Mouse (Mus musculus) kidney, embryonic 15.5 days (tissue): Measurements from ENCODE around the gene Slc8a1. TPM values are rescaled to one million over a fixed set of nuclear protein-coding genes. Genes with fewer than 3 reads are reported as not detected.

Source experiments
- ATAC-seq: fragments of 200-750 bp; cut with Nextera tagmentation; replicated peaks from 2 replicates; pipeline ENCODE4 v1.8.0; 2017; ENCODE audit warnings: moderate TSS enrichment; ENCODE audit not compliant: low FRiP score
- H3K27ac ChIP-seq: fragments of 300-500 bp; sonication (generic); 2 replicates; pipeline ENCODE4 v1.5.1; 2015; ENCODE audit warnings: mild to moderate bottlenecking, inconsistent platforms
- H3K27me3 ChIP-seq: fragments of 300-500 bp; sonication (generic); 2 replicates; pipeline ENCODE4 v1.6.1; 2015; ENCODE audit warnings: inconsistent platforms
- H3K36me3 ChIP-seq: fragments of 300-500 bp; sonication (generic); 2 replicates; pipeline ENCODE4 v1.6.1; 2015; ENCODE audit warnings: inconsistent platforms
- H3K4me1 ChIP-seq: fragments of 300-500 bp; sonication (generic); 2 replicates; pipeline ENCODE4 v1.6.1; 2015; ENCODE audit warnings: inconsistent platforms
- H3K4me2 ChIP-seq: fragments of 300-500 bp; sonication (generic); 2 replicates; pipeline ENCODE4 v1.6.1; 2015; ENCODE audit warnings: moderate library complexity, mild to moderate bottlenecking, inconsistent platforms
- H3K4me3 ChIP-seq: fragments of 300-500 bp; sonication (generic); replicated peaks from 2 replicates; pipeline ENCODE4 v1.5.1; 2015; ENCODE audit warnings: mild to moderate bottlenecking, inconsistent platforms
- H3K9ac ChIP-seq: fragments of 300-500 bp; sonication (generic); 2 replicates; pipeline ENCODE4 v1.6.1; 2015; ENCODE audit warnings: mild to moderate bottlenecking, inconsistent platforms
- H3K9me3 ChIP-seq: fragments of 300-500 bp; sonication (generic); replicated peaks from 2 replicates; pipeline ENCODE4 v1.6.1; 2016; ENCODE audit warnings: inconsistent platforms
- WGBS: fragments of 180-500 bp; shearing (Covaris S2); methylation state at CpG from one replicate; pipeline ENCODE4 v1.1.7; 2015; ENCODE audit warnings: mixed read lengths; 5-methylcytosine and 5-hydroxymethylcytosine counted together
- polyA plus RNA-seq: library from polyadenylated mRNA; unstranded; fragments of >200 nt; fragmentation: Nextera tagmentation; extraction: Ambion mirVana; gene quantifications from 2 replicates; pipeline ENCODE4 v1.2.1, GENCODE M21; 2015

Gene Slc8a1
- polyA plus RNA-seq, 1 experiment from 2014 or later, result 11.8 TPM

- Histone ChIP-seq H3K27me3 (no peaks in the 10 kb centered on the region), H3K27ac (no peak overlapping the region), H3K4me1 (no peaks in the 10 kb centered on the region), H3K9ac (no peak overlapping the region), H3K36me3 (no peaks in the 10 kb centered on the region), H3K4me3 (no peak overlapping the region), H3K9me3 (no peaks in the 10 kb centered on the region), H3K4me2 (no peak overlapping the region)
- ATAC-seq, result no peak
- 56% methylated on average over 3 of the region's 3 CpGs for WGBS
Measured at GRCm38 (mm10) chr17:81704761-81705160, 33.4 kb downstream of the Slc8a1 start.

GRCm38 (mm10) chr17:81703258-81703657 lies 34.9 kb downstream of the Slc8a1 start:
- ATAC-seq, result no peak
- Histone ChIP-seq H3K9ac (no peak overlapping the region), H3K9me3 (no peaks in the 10 kb centered on the region), H3K27me3 (no peaks in the 10 kb centered on the region), H3K4me1 (peaks cover 10% of the 10 kb centered on the region), H3K4me3 (no peak overlapping the region), H3K27ac (no peak overlapping the region), H3K4me2 (no peak overlapping the region), H3K36me3 (no peaks in the 10 kb centered on the region)
- 73% methylated on average over 2 of the region's 2 CpGs for WGBS

GRCm38 (mm10) chr17:81701701-81702100 lies 36.5 kb downstream of the Slc8a1 start:
- Histone ChIP-seq H3K9me3 (no peaks in the 10 kb centered on the region), H3K4me2 (no peak overlapping the region), H3K4me3 (no peak overlapping the region), H3K4me1 (peaks cover 10% of the 10 kb centered on the region), H3K36me3 (no peaks in the 10 kb centered on the region), H3K9ac (no peak overlapping the region), H3K27me3 (no peaks in the 10 kb centered on the region), H3K27ac (no peak overlapping the region)
- 87% methylated on average over 4 of the region's 4 CpGs for WGBS
- ATAC-seq, result no peak

- Histone ChIP-seq H3K27ac (no peak overlapping the region), H3K9me3 (no peaks in the 10 kb centered on the region), H3K36me3 (no peaks in the 10 kb centered on the region), H3K4me3 (no peak overlapping the region), H3K9ac (no peak overlapping the region), H3K27me3 (no peaks in the 10 kb centered on the region), H3K4me1 (peaks cover 10% of the 10 kb centered on the region), H3K4me2 (peak overlapping the region; percentile 29)
- 0 out of 2 replicates have a peak, but pooled peaks have one; percentile 52 for ATAC-seq
- WGBS, result 34% methylated on average over 10 of the region's 10 CpGs
Measured at GRCm38 (mm10) chr17:81698789-81699188, 39.4 kb downstream of the Slc8a1 start.

- H3K4me3 ChIP-seq, result no peak overlapping the region
- WGBS, result 64% methylated on average over 2 of the region's 2 CpGs
- H3K4me2 ChIP-seq, result no peak overlapping the region
- H3K9ac ChIP-seq, result no peak overlapping the region
- H3K4me1 ChIP-seq, result peaks cover 10% of the 10 kb centered on the region
- no peaks in the 10 kb centered on the region for H3K9me3 ChIP-seq
- H3K27ac ChIP-seq, result no peak overlapping the region
- H3K27me3 ChIP-seq, result no peaks in the 10 kb centered on the region
- no peaks in the 10 kb centered on the region for H3K36me3 ChIP-seq
- ATAC-seq, result no peak
Measured at GRCm38 (mm10) chr17:81697695-81698094, 40.5 kb downstream of the Slc8a1 start.

GRCm38 (mm10) chr17:81694977-81695376 lies 43.2 kb downstream of the Slc8a1 start:
- no peaks in the 10 kb centered on the region for H3K36me3 ChIP-seq
- no peaks in the 10 kb centered on the region for H3K27me3 ChIP-seq
- no peak for ATAC-seq
- H3K9ac ChIP-seq, result no peak overlapping the region
- no peak overlapping the region for H3K27ac ChIP-seq
- no peak overlapping the region for H3K4me2 ChIP-seq
- H3K9me3 ChIP-seq, result no peaks in the 10 kb centered on the region
- peaks cover 10% of the 10 kb centered on the region for H3K4me1 ChIP-seq
- no peak overlapping the region for H3K4me3 ChIP-seq
- WGBS, result 96% methylated on average over 1 of the region's 1 CpGs

GRCm38 (mm10) chr17:81679616-81680015 lies 58.6 kb downstream of the Slc8a1 start:
- no peak overlapping the region for H3K4me2 ChIP-seq
- no peak overlapping the region for H3K27ac ChIP-seq
- no peak overlapping the region for H3K9ac ChIP-seq
- no peak for ATAC-seq
- H3K4me3 ChIP-seq, result no peak overlapping the region
- no peaks in the 10 kb centered on the region for H3K4me1 ChIP-seq
- no peaks in the 10 kb centered on the region for H3K27me3 ChIP-seq
- H3K9me3 ChIP-seq, result no peaks in the 10 kb centered on the region
- no peaks in the 10 kb centered on the region for H3K36me3 ChIP-seq

GRCm38 (mm10) chr17:81677450-81677849 lies 60.7 kb downstream of the Slc8a1 start:
- 0 out of 2 replicates have a peak, but pooled peaks cover under 1% of the 10 kb centered on the region for H3K4me1 ChIP-seq
- H3K4me2 ChIP-seq, result no peak overlapping the region
- ATAC-seq, result no peak
- H3K9me3 ChIP-seq, result no peaks in the 10 kb centered on the region
- peaks cover 9% of the 10 kb centered on the region for H3K27me3 ChIP-seq
- H3K9ac ChIP-seq, result no peak overlapping the region
- H3K36me3 ChIP-seq, result no peaks in the 10 kb centered on the region
- H3K4me3 ChIP-seq, result no peak overlapping the region
- H3K27ac ChIP-seq, result no peak overlapping the region
- 81% methylated on average over 2 of the region's 2 CpGs for WGBS

- Histone ChIP-seq H3K36me3 (no peaks in the 10 kb centered on the region), H3K4me1 (peaks cover 13% of the 10 kb centered on the region), H3K27me3 (peaks cover 21% of the 10 kb centered on the region), H3K9ac (no peak overlapping the region), H3K4me2 (no peak overlapping the region), H3K9me3 (no peaks in the 10 kb centered on the region), H3K4me3 (no peak overlapping the region), H3K27ac (no peak overlapping the region)
- WGBS, result 60% methylated on average over 3 of the region's 3 CpGs
- no peak for ATAC-seq
Measured at GRCm38 (mm10) chr17:81676203-81676602, 62.0 kb downstream of the Slc8a1 start.

- no peak for ATAC-seq
- Histone ChIP-seq H3K4me1 (peaks cover 39% of the 10 kb centered on the region), H3K9ac (no peak overlapping the region), H3K27ac (no peak overlapping the region), H3K27me3 (peaks cover 24% of the 10 kb centered on the region), H3K4me3 (peak overlapping the region; percentile 83), H3K9me3 (no peaks in the 10 kb centered on the region), H3K36me3 (no peaks in the 10 kb centered on the region), H3K4me2 (peak overlapping the region; percentile 95)
- WGBS, result 20% methylated on average over 5 of the region's 5 CpGs
Measured at GRCm38 (mm10) chr17:81671245-81671644, 66.9 kb downstream of the Slc8a1 start.

GRCm38 (mm10) chr17:81669816-81670691 lies 68.1 kb downstream of the Slc8a1 start:
- under 1% methylated on average over 44 of the region's 84 CpGs for WGBS
- H3K9ac ChIP-seq, result peak overlapping the region; percentile 83
- ATAC-seq, result peak; percentile 79

GRCm38 (mm10) chr17:81669062-81669815 lies 68.9 kb downstream of the Slc8a1 start:
- WGBS, result under 1% methylated on average over 22 of the region's 22 CpGs

More at GRCm38 (mm10) chr17:81669816-81670691, 68.1 kb downstream of the Slc8a1 start:
- no peaks in the 10 kb centered on the region for H3K9me3 ChIP-seq
- H3K4me1 ChIP-seq, result peaks cover 39% of the 10 kb centered on the region
- peaks cover 24% of the 10 kb centered on the region for H3K27me3 ChIP-seq
- H3K36me3 ChIP-seq, result no peaks in the 10 kb centered on the region
- peak overlapping the region; percentile 93 for H3K27ac ChIP-seq
- H3K4me3 ChIP-seq, result peak overlapping the region; percentile 83
- peak overlapping the region; percentile 95 for H3K4me2 ChIP-seq

More at GRCm38 (mm10) chr17:81669062-81669815, 68.9 kb downstream of the Slc8a1 start:
- H3K4me1 ChIP-seq, result peaks cover 39% of the 10 kb centered on the region
- peaks cover 24% of the 10 kb centered on the region for H3K27me3 ChIP-seq
- H3K9ac ChIP-seq, result peak overlapping the region; percentile 83
- ATAC-seq, result peak; percentile 80
- H3K27ac ChIP-seq, result peak overlapping the region; percentile 93
- peak overlapping the region; percentile 95 for H3K4me2 ChIP-seq
- H3K36me3 ChIP-seq, result no peaks in the 10 kb centered on the region
- peak overlapping the region; percentile 83 for H3K4me3 ChIP-seq
- no peaks in the 10 kb centered on the region for H3K9me3 ChIP-seq
